Mouse (Mus musculus) thymus, postnatal 4 days (tissue): ENCODE measurements around the gene Olfr982.
A peak's percentile ranks its signal among the peaks of the same experiment; 100 is the strongest.

Source experiments
- DNase-seq: peaks from one replicate; pipeline ENCODE4 v3.0.0; 2021

Gene Olfr982

GRCm38 (mm10) chr9:40073529-40073928, at the start of gene Olfr982:
Gene Olfr982, plus strand, starts transcription at chr9:40073829.
- no peak for DNase-seq

GRCm38 (mm10) chr9:40050138-40050537, 23.5 kb upstream of the Olfr982 start:
- DNase-seq = no peak

GRCm38 (mm10) chr9:40093495-40093894, 19.9 kb downstream of the Olfr982 start, which contains the start of gene Olfr983:
Gene Olfr983, minus strand, starts transcription at chr9:40093595.
- DNase-seq = no peak

- no peak for DNase-seq
Observed at GRCm38 (mm10) chr9:40094769-40095168, 21.1 kb downstream of the Olfr982 start.

- no peak for DNase-seq
Observed at GRCm38 (mm10) chr9:40114106-40114505, 40.5 kb downstream of the Olfr982 start, which contains the start of gene Olfr984. Gene Olfr984, minus strand, starts transcription at chr9:40114206.

GRCm38 (mm10) chr9:40116645-40117286, 43.1 kb downstream of the Olfr982 start:
- DNase-seq = peak; percentile 6

- no peak for DNase-seq
Observed at GRCm38 (mm10) chr9:40117287-40117659, 43.6 kb downstream of the Olfr982 start.
